Mouse (Mus musculus): ENCODE results near the gene Crtc2.

- TF ChIP-seq CTCF (IDR thresholded peaks at IDR 0.05; ENCODE audit: control insufficient read depth, insufficient read depth, insufficient replicate concordance, low read depth, low read length) (no peak), POLR2A (IDR thresholded peaks at IDR 0.05; ENCODE audit: control insufficient read depth, low read depth, low read length) (no peak)
Observed at GRCm38 (mm10) chr3:90272170-90272569, 18.2 kb downstream of the Crtc2 start.

Measured in testis, adult 2 months (tissue).